Mouse (Mus musculus): ENCODE measurements around the gene Teddm2. TPM values are rescaled to one million over a fixed set of nuclear protein-coding genes. Genes with fewer than 3 reads are reported as not detected.

The Teddm2 gene
- 0.46 TPM for polyA plus RNA-seq (2017; shearing (Covaris generic))

GRCm38 (mm10) chr1:153899731-153900380 lies at the start of gene Teddm2, which contains the start of gene Glul:
Teddm2 (minus strand) TSS chr1:153900228.
Glul (plus strand) TSS chr1:153899944.

GRCm38 (mm10) chr1:153891442-153891841 lies 8.6 kb downstream of the Teddm2 start, which contains the start of gene Teddm1a:
Teddm1a (plus strand) TSS chr1:153891742.

GRCm38 (mm10) chr1:153874045-153874444 lies 26.0 kb downstream of the Teddm2 start, which contains the start of gene Teddm1b:
Teddm1b (plus strand) TSS chr1:153874345.

GRCm38 (mm10) chr1:153844042-153844441 lies 56.0 kb downstream of the Teddm2 start, which contains the start of gene Rgsl1:
Rgsl1 (minus strand) TSS chr1:153844142.

Other genes starting within 250 kb of the Teddm2 start
- 0.24 TPM for gene Rgs8, start 247.2 kb downstream of the Teddm2 start, polyA plus RNA-seq (2017; shearing (Covaris generic))
- 56.7 TPM for gene Rgs16, start 159.9 kb downstream of the Teddm2 start, polyA plus RNA-seq (2017; shearing (Covaris generic))
- gene Rnasel, start 150.8 kb downstream of the Teddm2 start, polyA plus RNA-seq (2017; shearing (Covaris generic)), result 13.1 TPM
- gene Rgsl1, start 56.1 kb downstream of the Teddm2 start, polyA plus RNA-seq (2017; shearing (Covaris generic)), result not detected
- not detected for gene Teddm1b, start 25.9 kb downstream of the Teddm2 start, polyA plus RNA-seq (2017; shearing (Covaris generic))
- gene Teddm1a, start 8.5 kb downstream of the Teddm2 start, polyA plus RNA-seq (2017; shearing (Covaris generic)), result not detected
- gene Glul, start 284 bp downstream of the Teddm2 start, polyA plus RNA-seq (2017; shearing (Covaris generic)), result 45.0 TPM